Mouse (Mus musculus) kidney, embryonic 14.5 days (tissue): ENCODE measurements around the gene Gm28998. TPM values are rescaled to one million over a fixed set of nuclear protein-coding genes. Genes with fewer than 3 reads are reported as not detected.
"Not testable (repeated sequence)": the region's sequence is repeated elsewhere in the genome, so short reads cannot be mapped to it uniquely, and the experiment has no call there.

Experiments used
- ATAC-seq: fragments of 200-750 bp; cut with Nextera tagmentation; 2 replicates; pipeline ENCODE4 v1.8.0; 2017; ENCODE audit warnings: moderate number of reproducible peaks, mild to moderate bottlenecking, moderate TSS enrichment, moderate library complexity; ENCODE audit not compliant: low FRiP score, low TSS enrichment
- H3K27ac ChIP-seq: fragments of 300-500 bp; sonication (generic); 2 replicates; pipeline ENCODE4 v1.5.1; 2014; ENCODE audit warnings: low read depth, mild to moderate bottlenecking, low read length, moderate library complexity, mixed read lengths
- H3K27me3 ChIP-seq: fragments of 300-500 bp; sonication (generic); 2 replicates; pipeline ENCODE4 v1.6.1; 2014; ENCODE audit warnings: mild to moderate bottlenecking, low read length; ENCODE audit not compliant: control insufficient read depth, insufficient read depth
- H3K36me3 ChIP-seq: fragments of 300-500 bp; sonication (generic); 2 replicates; pipeline ENCODE4 v1.6.1; 2014; ENCODE audit warnings: low read length, mixed read lengths; ENCODE audit not compliant: control insufficient read depth, insufficient read depth
- H3K4me1 ChIP-seq: fragments of 300-500 bp; sonication (generic); 2 replicates; pipeline ENCODE4 v1.6.1; 2014; ENCODE audit warnings: low read length, mixed read lengths; ENCODE audit not compliant: control insufficient read depth, insufficient read depth
- H3K4me2 ChIP-seq: fragments of 300-500 bp; sonication (generic); replicated peaks from 2 replicates; pipeline ENCODE4 v1.6.1; 2014; ENCODE audit warnings: low read depth, mild to moderate bottlenecking, low read length
- H3K4me3 ChIP-seq: fragments of 300-500 bp; sonication (generic); 2 replicates; pipeline ENCODE4 v1.5.1; 2014; ENCODE audit warnings: mild to moderate bottlenecking, low read length
- H3K9ac ChIP-seq: fragments of 300-500 bp; sonication (generic); 2 replicates; pipeline ENCODE4 v1.6.1; 2014; ENCODE audit warnings: low read depth, mild to moderate bottlenecking, low read length, moderate library complexity
- H3K9me3 ChIP-seq: fragments of 300-500 bp; sonication (generic); 2 replicates; pipeline ENCODE4 v1.6.1; 2016; ENCODE audit warnings: low read length; ENCODE audit not compliant: control insufficient read depth
- whole genome bisulfite sequencing: fragments of 180-500 bp; shearing (Covaris S2); extraction: QIAGEN DNeasy Blood & Tissue Kit; methylation state at CpG from one replicate; pipeline ENCODE4 v1.1.7; 2014; 5-methylcytosine and 5-hydroxymethylcytosine counted together
- polyA plus RNA-seq: library from polyadenylated mRNA; unstranded; fragments of >200 nt; fragmentation: Nextera tagmentation; extraction: Ambion mirVana; gene quantifications from 2 replicates; pipeline ENCODE4 v1.2.1, GENCODE M21; 2014

Gm28998 gene
- polyA plus RNA-seq, result not detected in 2 replicates

- no CpG with 5 or more reads among the region's 8 CpGs for WGBS
- not testable (repeated sequence) for H3K27ac ChIP-seq, ATAC-seq
Observed at GRCm38 (mm10) chrY:7253487-7253886, at the start of gene Gm28998. Gm28998 (plus strand) TSS chrY:7253787.

More at GRCm38 (mm10) chrY:7253487-7253886, at the start of gene Gm28998:
- H3K27me3 ChIP-seq, H3K4me2 ChIP-seq, H3K4me3 ChIP-seq, H3K9me3 ChIP-seq, H3K36me3 ChIP-seq, H3K4me1 ChIP-seq, H3K9ac ChIP-seq: not testable (repeated sequence)

Other genes with a start within 250 kb of the Gm28998 start
- not detected in 2 replicates for gene Gm21244, start 84.5 kb upstream of the Gm28998 start, polyA plus RNA-seq
- gene Gm21788, start 151.2 kb downstream of the Gm28998 start, polyA plus RNA-seq, result not detected in 2 replicates